Mouse (Mus musculus) macrophage (primary cell): ENCODE measurements around the gene Pitx3. TPM values are rescaled to one million over a fixed set of nuclear protein-coding genes. Genes with fewer than 3 reads are reported as not detected.
"Not testable (repeated sequence)": the region's sequence is repeated elsewhere in the genome, so short reads cannot be mapped to it uniquely, and the experiment has no call there.

ENCODE experiments used
- H3K27ac ChIP-seq: fragments of 350-480 bp; formaldehyde crosslinking; 2 replicates; pipeline ENCODE4 v1.9.0; 2021
- H3K36me3 ChIP-seq: fragments of 350-480 bp; formaldehyde crosslinking; 2 replicates; pipeline ENCODE4 v1.9.0; 2021; ENCODE audit errors: inconsistent target
- H3K4me3 ChIP-seq: fragments of 350-480 bp; formaldehyde crosslinking; 2 replicates; pipeline ENCODE4 v1.9.0; 2021; ENCODE audit errors: inconsistent target
- H3K79me2 ChIP-seq: fragments of 350-480 bp; formaldehyde crosslinking; 2 replicates; pipeline ENCODE4 v1.9.0; 2021; ENCODE audit errors: inconsistent target
- WGBS: methylation state at CpG from one replicate; pipeline ENCODE4 v1.1.7; 2026; ENCODE audit warnings: inconsistent platforms; ENCODE audit not compliant: missing documents; 5-methylcytosine and 5-hydroxymethylcytosine counted together
- polyA plus RNA-seq: library from polyadenylated mRNA; stranded (reverse); fragments of 250-400 nt; gene quantifications from 3 replicates; pipeline ENCODE4 v1.2.4, GENCODE M21; 2018; ENCODE audit warnings: inconsistent platforms
- total RNA-seq, 78 experiments: library from RNA; depleted of rRNA; stranded (reverse); fragments of 250-400 nt; gene quantifications; 1 replicate in 9 of 78; 2 replicates in 24 of 78; 3 replicates in 43 of 78; 4 replicates in 2 of 78; pipeline ENCODE4 v1.2.4; 2018; ENCODE audit warnings: inconsistent platforms in 56 of 78

The Pitx3 gene
- total RNA-seq (2018; cell fraction: chromatin; rRNA removed) = not detected
- total RNA-seq (2018; cell fraction: cytosol; rRNA removed) = not detected
- not detected for total RNA-seq (2018; cell fraction: nucleus; rRNA removed)
- not detected in 3 replicates for polyA plus RNA-seq

GRCm38 (mm10) chr19:46147511-46148371 is at the start of gene Pitx3:
TSS of gene Pitx3 (minus strand) at chr19:46148326.
- Histone ChIP-seq H3K4me3 (peak within 1 kb of the TSS; percentile 5; the same call in 1 of the 2 replicates), H3K36me3 (no peaks in the 10 kb centered on the region), H3K27ac (no peak within 1 kb of the TSS), H3K79me2 (peaks cover 2% of the 10 kb centered on the region)
- WGBS = 5% methylated on average over 44 of the region's 47 CpGs

- H3K4me3 ChIP-seq = no peak overlapping the region
- no peaks in the 10 kb centered on the region; the same call in 1 of the 2 replicates for H3K79me2 ChIP-seq
- H3K36me3 ChIP-seq = no peaks in the 10 kb centered on the region
- whole genome bisulfite sequencing = 76% methylated on average over 2 of the region's 2 CpGs
- H3K27ac ChIP-seq = no peak overlapping the region
These were observed 39.1 kb upstream of the Pitx3 start for GRCm38 (mm10) chr19:46187203-46187602.

- 26% methylated on average over 3 of the region's 3 CpGs for WGBS
- H3K36me3 ChIP-seq = no peaks in the 10 kb centered on the region
- H3K27ac ChIP-seq = no peak overlapping the region
- no peaks in the 10 kb centered on the region; the same call in 1 of the 2 replicates for H3K79me2 ChIP-seq
- H3K4me3 ChIP-seq = no peak overlapping the region
These were observed 38.5 kb upstream of the Pitx3 start for GRCm38 (mm10) chr19:46186611-46187010.

GRCm38 (mm10) chr19:46182241-46182640 is 34.1 kb upstream of the Pitx3 start:
- 98% methylated on average over 3 of the region's 3 CpGs for WGBS
- Histone ChIP-seq H3K4me3 (no peak overlapping the region), H3K36me3 (no peaks in the 10 kb centered on the region), H3K79me2 (no peaks in the 10 kb centered on the region), H3K27ac (no peak overlapping the region)

- WGBS = 85% methylated on average over 2 of the region's 2 CpGs
- Histone ChIP-seq H3K27ac (no peak overlapping the region), H3K79me2 (no peaks in the 10 kb centered on the region), H3K4me3 (no peak overlapping the region), H3K36me3 (no peaks in the 10 kb centered on the region)
These were observed 32.1 kb upstream of the Pitx3 start for GRCm38 (mm10) chr19:46180274-46180673.

- H3K4me3 ChIP-seq = no peak overlapping the region
- H3K36me3 ChIP-seq = no peaks in the 10 kb centered on the region
- WGBS = 89% methylated on average over 5 of the region's 5 CpGs
- no peaks in the 10 kb centered on the region for H3K79me2 ChIP-seq
- H3K27ac ChIP-seq = no peak overlapping the region
These were observed 28.9 kb upstream of the Pitx3 start for GRCm38 (mm10) chr19:46177046-46177445.

- H3K36me3 ChIP-seq = peaks cover 5% of the 10 kb centered on the region; the same call in 1 of the 2 replicates
- no peak overlapping the region for H3K27ac ChIP-seq
These were observed 27.0 kb upstream of the Pitx3 start for GRCm38 (mm10) chr19:46175173-46175572.

GRCm38 (mm10) chr19:46172541-46172940 is 24.4 kb upstream of the Pitx3 start:
- Histone ChIP-seq H3K36me3 (peaks cover 5% of the 10 kb centered on the region; the same call in 1 of the 2 replicates), H3K4me3 (no peak overlapping the region), H3K79me2 (no peaks in the 10 kb centered on the region), H3K27ac (no peak overlapping the region)
- WGBS = 60% methylated on average over 4 of the region's 5 CpGs

More at GRCm38 (mm10) chr19:46175173-46175572, 27.0 kb upstream of the Pitx3 start:
- Histone ChIP-seq H3K4me3 (no peak overlapping the region), H3K79me2 (no peaks in the 10 kb centered on the region)

GRCm38 (mm10) chr19:46169913-46170312 is 21.8 kb upstream of the Pitx3 start:
- H3K79me2 ChIP-seq = no peaks in the 10 kb centered on the region
- H3K36me3 ChIP-seq = peaks cover 20% of the 10 kb centered on the region
- no peak overlapping the region for H3K27ac ChIP-seq
- no peak overlapping the region for H3K4me3 ChIP-seq
- 100% methylated on average over 1 of the region's 1 CpGs for WGBS

- Histone ChIP-seq H3K36me3 (peaks cover 25% of the 10 kb centered on the region), H3K4me3 (no peak overlapping the region), H3K79me2 (no peaks in the 10 kb centered on the region), H3K27ac (no peak overlapping the region)
- 100% methylated on average over 3 of the region's 3 CpGs for WGBS
These were observed 21.3 kb upstream of the Pitx3 start for GRCm38 (mm10) chr19:46169396-46169795.

- H3K4me3 ChIP-seq, H3K27ac ChIP-seq, H3K79me2 ChIP-seq: not testable (repeated sequence)
- WGBS = no CpG with 5 or more reads among the region's 2 CpGs
- peaks cover 41% of the 10 kb centered on the region for H3K36me3 ChIP-seq
These were observed 19.0 kb upstream of the Pitx3 start for GRCm38 (mm10) chr19:46167169-46167568.

GRCm38 (mm10) chr19:46165950-46166349 is 17.8 kb upstream of the Pitx3 start:
- no peak overlapping the region for H3K27ac ChIP-seq
- no peak overlapping the region for H3K4me3 ChIP-seq
- H3K36me3 ChIP-seq = peaks cover 39% of the 10 kb centered on the region
- 91% methylated on average over 3 of the region's 3 CpGs for WGBS
- H3K79me2 ChIP-seq = peaks cover 13% of the 10 kb centered on the region

GRCm38 (mm10) chr19:46152127-46152803 is 4.1 kb upstream of the Pitx3 start, which contains the start of gene Gbf1:
TSS of gene Gbf1 (plus strand) at chr19:46152509.
- WGBS = 2% methylated on average over 37 of the region's 37 CpGs
- Histone ChIP-seq H3K4me3 (peak within 1 kb of the TSS; percentile 92), H3K27ac (peak within 1 kb of the TSS; percentile 28), H3K79me2 (peaks cover 47% of the 10 kb centered on the region), H3K36me3 (no peaks in the 10 kb centered on the region)

- Histone ChIP-seq H3K4me3 (no peak overlapping the region), H3K36me3 (no peaks in the 10 kb centered on the region), H3K79me2 (peaks cover 15% of the 10 kb centered on the region), H3K27ac (no peak overlapping the region)
- 35% methylated on average over 12 of the region's 12 CpGs for WGBS
These were observed 965 bp upstream of the Pitx3 start for GRCm38 (mm10) chr19:46149091-46149490.

- WGBS = 2% methylated on average over 27 of the region's 27 CpGs
- Histone ChIP-seq H3K27ac (no peak overlapping the region), H3K36me3 (no peaks in the 10 kb centered on the region), H3K79me2 (peaks cover 8% of the 10 kb centered on the region), H3K4me3 (peak overlapping the region; percentile 5; the same call in 1 of the 2 replicates)
These were observed 240 bp upstream of the Pitx3 start for GRCm38 (mm10) chr19:46148372-46148760.
